Mouse (Mus musculus): Measurements from ENCODE around the gene Hamp.
"Not testable (repeated sequence)": the region's sequence is repeated elsewhere in the genome, so short reads cannot be mapped to it uniquely, and the experiment has no call there.

GRCm38 (mm10) chr7:30924581-30924980 is 19.3 kb downstream of the Hamp start, which contains the start of gene Hamp2:
- TF ChIP-seq CTCF (IDR thresholded peaks at IDR 0.05; ENCODE audit: control insufficient read depth, insufficient read depth, insufficient read length); MAX (IDR thresholded peaks at IDR 0.05); USF1 (IDR thresholded peaks at IDR 0.05; ENCODE audit: low read depth); MYOG (IDR thresholded peaks at IDR 0.05; ENCODE audit: control insufficient read depth, extremely low read depth, insufficient read length); MYOD1 (IDR thresholded peaks at IDR 0.05; ENCODE audit: control insufficient read depth, insufficient read length, low read depth): not testable (repeated sequence)

All from C2C12 (cell line).